Mouse (Mus musculus) forebrain, embryonic 14.5 days (tissue): ENCODE results near the gene Aspg. TPM values are rescaled to one million over a fixed set of nuclear protein-coding genes. Genes with fewer than 3 reads are reported as not detected.
A peak's percentile ranks its signal among the peaks of the same experiment; 100 is the strongest.

Source experiments
- ATAC-seq: fragments of 200-750 bp; cut with Nextera tagmentation; 2 replicates; pipeline ENCODE4 v1.8.0; 2017; ENCODE audit warnings: mild to moderate bottlenecking, moderate library complexity
- DNase-seq: peaks from one replicate; pipeline ENCODE4 v3.0.0-alpha.2; 2015; ENCODE audit warnings: low spot score
- H3K27ac ChIP-seq: fragments of 300-500 bp; sonication (generic); 2 replicates; pipeline ENCODE4 v1.5.1; 2014; ENCODE audit warnings: low read depth, mild to moderate bottlenecking, control low read depth, low read length, moderate library complexity
- H3K27me3 ChIP-seq: fragments of 300-500 bp; sonication (generic); replicated peaks from 2 replicates; pipeline ENCODE4 v1.6.1; 2014; ENCODE audit warnings: low read length, control low read depth, mixed read lengths; ENCODE audit not compliant: control insufficient read depth, insufficient read depth
- H3K36me3 ChIP-seq: fragments of 300-500 bp; sonication (generic); 2 replicates; pipeline ENCODE4 v1.6.1; 2014; ENCODE audit warnings: low read length, control low read depth; ENCODE audit not compliant: control insufficient read depth, insufficient read depth
- H3K4me1 ChIP-seq: fragments of 300-500 bp; sonication (generic); 2 replicates; pipeline ENCODE4 v1.6.1; 2014; ENCODE audit warnings: antibody characterized with exemption, low read length, control low read depth; ENCODE audit not compliant: control insufficient read depth, insufficient read depth
- H3K4me2 ChIP-seq: fragments of 300-500 bp; sonication (generic); 2 replicates; pipeline ENCODE4 v1.6.1; 2014; ENCODE audit warnings: mild to moderate bottlenecking, control low read depth, low read length
- H3K4me3 ChIP-seq: fragments of 300-500 bp; sonication (generic); 2 replicates; pipeline ENCODE4 v1.5.1; 2014; ENCODE audit warnings: low read depth, low read length, control low read depth
- H3K9ac ChIP-seq: fragments of 300-500 bp; sonication (generic); 2 replicates; pipeline ENCODE4 v1.6.1; 2014; ENCODE audit warnings: mild to moderate bottlenecking, low read length, control low read depth, moderate library complexity
- H3K9me3 ChIP-seq: fragments of 300-500 bp; sonication (generic); replicated peaks from 2 replicates; pipeline ENCODE4 v1.6.1; 2016; ENCODE audit warnings: low read length, control low read depth, mixed read lengths; ENCODE audit not compliant: control insufficient read depth
- WGBS: fragments of 180-500 bp; shearing (Covaris S2); extraction: QIAGEN DNeasy Blood & Tissue Kit; methylation state at CpG from one replicate; pipeline ENCODE4 v1.1.7; 2014; 5-methylcytosine and 5-hydroxymethylcytosine counted together
- polyA plus RNA-seq: library from polyadenylated mRNA; unstranded; fragments of >200 nt; fragmentation: Nextera tagmentation; extraction: Ambion mirVana; gene quantifications from 2 replicates; pipeline ENCODE4 v1.2.1, GENCODE M21; 2014

Gene Aspg
- polyA plus RNA-seq, 1 experiment from 2014 or later: 0.46 TPM

- no peaks in the 10 kb centered on the region for H3K9me3 ChIP-seq
- DNase-seq (no peak), ATAC-seq (no peak)
- H3K27me3 ChIP-seq: peaks cover 14% of the 10 kb centered on the region
- H3K4me1 ChIP-seq: peaks cover 2% of the 10 kb centered on the region; the same call in 1 of the 2 replicates
- no peak overlapping the region for H3K27ac ChIP-seq
- H3K4me3 ChIP-seq: no peak overlapping the region
- H3K4me2 ChIP-seq: no peak overlapping the region
- no peaks in the 10 kb centered on the region for H3K36me3 ChIP-seq
- WGBS: 69% methylated on average over 14 of the region's 14 CpGs
- H3K9ac ChIP-seq: no peak overlapping the region
Observed at GRCm38 (mm10) chr12:112126931-112127635, 20.6 kb downstream of the Aspg start.

DNA sequence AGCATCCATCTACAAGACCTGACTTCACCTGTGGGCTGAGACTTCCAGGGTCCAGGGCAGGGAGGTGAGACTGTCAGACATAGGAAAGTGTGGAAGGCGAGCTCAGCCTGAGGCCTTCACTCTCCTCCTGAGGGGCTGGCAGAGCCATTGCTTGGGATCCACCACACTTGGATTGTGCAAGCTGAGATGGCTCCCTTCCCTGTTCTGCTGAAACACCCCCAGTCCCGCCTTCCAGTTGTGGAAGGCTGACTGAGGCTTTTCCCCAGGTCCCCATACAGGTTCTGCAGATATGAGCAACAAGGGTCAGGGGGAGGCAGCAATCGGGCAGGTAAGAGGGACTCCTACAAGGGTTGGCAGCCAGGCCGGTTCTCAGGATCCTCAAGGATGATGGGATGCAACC, 22.0 kb downstream of the Aspg start:
- DNase-seq (no peak), ATAC-seq (no peak)
- Histone ChIP-seq H3K36me3 (no peaks in the 10 kb centered on the region), H3K4me1 (peaks cover 2% of the 10 kb centered on the region; the same call in 1 of the 2 replicates), H3K4me2 (no peak overlapping the region), H3K27ac (no peak overlapping the region), H3K4me3 (no peak overlapping the region), H3K9ac (no peak overlapping the region), H3K27me3 (peaks cover 18% of the 10 kb centered on the region), H3K9me3 (no peaks in the 10 kb centered on the region)
- whole genome bisulfite sequencing: 87% methylated on average over 4 of the region's 4 CpGs

DNA sequence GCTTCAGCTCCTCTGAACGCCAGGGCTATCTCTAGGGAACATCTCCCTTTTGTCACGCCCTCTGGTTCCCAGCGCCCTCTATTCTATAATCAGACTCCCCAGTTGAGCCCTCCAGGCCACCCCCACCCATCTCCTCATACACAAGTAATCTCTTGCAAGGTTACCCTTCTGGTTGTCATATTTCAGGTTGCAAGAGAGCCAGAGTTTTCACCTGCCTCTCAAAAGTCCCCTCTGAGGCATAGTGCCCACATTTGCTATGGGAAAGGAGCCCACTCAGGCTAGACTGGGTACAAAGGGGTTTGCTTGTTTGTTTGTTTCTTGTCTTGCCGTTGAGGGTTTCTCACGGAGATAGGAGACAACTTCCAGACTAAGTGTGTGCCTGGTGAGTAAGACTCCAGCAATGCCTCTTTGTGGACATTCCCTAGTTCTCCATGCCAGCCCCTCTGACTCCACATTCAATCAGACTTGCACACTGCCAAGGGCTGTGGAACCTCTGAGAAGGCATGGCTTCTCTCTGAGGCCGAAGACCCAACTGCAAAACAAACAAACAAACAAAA, 22.9 kb downstream of the Aspg start:
- ATAC-seq (no peak), DNase-seq (no peak)
- no peaks in the 10 kb centered on the region for H3K9me3 ChIP-seq
- H3K4me2 ChIP-seq: no peak overlapping the region
- H3K27ac ChIP-seq: no peak overlapping the region
- peaks cover 18% of the 10 kb centered on the region for H3K27me3 ChIP-seq
- H3K9ac ChIP-seq: no peak overlapping the region
- peaks cover 2% of the 10 kb centered on the region; the same call in 1 of the 2 replicates for H3K4me1 ChIP-seq
- H3K4me3 ChIP-seq: no peak overlapping the region
- WGBS: 73% methylated on average over 6 of the region's 6 CpGs
- H3K36me3 ChIP-seq: no peaks in the 10 kb centered on the region

GRCm38 (mm10) chr12:112130161-112130860, 23.8 kb downstream of the Aspg start:
- H3K9me3 ChIP-seq: no peaks in the 10 kb centered on the region
- DNase-seq (peak; percentile 56), ATAC-seq (peak; percentile 72)
- H3K36me3 ChIP-seq: no peaks in the 10 kb centered on the region
- peak overlapping the region; percentile 78 for H3K9ac ChIP-seq
- H3K4me3 ChIP-seq: peak overlapping the region; percentile 62
- peaks cover 2% of the 10 kb centered on the region; the same call in 1 of the 2 replicates for H3K4me1 ChIP-seq
- peak overlapping the region; percentile 96 for H3K4me2 ChIP-seq
- WGBS: under 1% methylated on average over 77 of the region's 79 CpGs
- H3K27me3 ChIP-seq: peaks cover 18% of the 10 kb centered on the region
- no peak overlapping the region for H3K27ac ChIP-seq

- Histone ChIP-seq H3K9me3 (no peaks in the 10 kb centered on the region), H3K4me3 (peak overlapping the region; percentile 62), H3K4me2 (peak overlapping the region; percentile 96), H3K9ac (peak overlapping the region; percentile 78), H3K36me3 (no peaks in the 10 kb centered on the region), H3K4me1 (peaks cover 2% of the 10 kb centered on the region; the same call in 1 of the 2 replicates), H3K27ac (no peak overlapping the region), H3K27me3 (peaks cover 18% of the 10 kb centered on the region)
- DNase-seq: no peak
- WGBS: 10% methylated on average over 32 of the region's 32 CpGs
- ATAC-seq: peak; percentile 30
Observed at GRCm38 (mm10) chr12:112130957-112131356, 24.5 kb downstream of the Aspg start.

- 0 out of 2 replicates have a peak, but pooled peaks cover 18% of the 10 kb centered on the region for H3K27me3 ChIP-seq
- DNase-seq (peak; percentile 80), ATAC-seq (no peak)
- no peak overlapping the region for H3K4me3 ChIP-seq
- no peaks in the 10 kb centered on the region for H3K9me3 ChIP-seq
- no peak overlapping the region for H3K9ac ChIP-seq
- no peak overlapping the region for H3K27ac ChIP-seq
- H3K4me2 ChIP-seq: no peak overlapping the region
- no peaks in the 10 kb centered on the region for H3K36me3 ChIP-seq
- WGBS: 6% methylated on average over 5 of the region's 5 CpGs
- H3K4me1 ChIP-seq: peaks cover 11% of the 10 kb centered on the region
Observed at GRCm38 (mm10) chr12:112140231-112140630, 33.8 kb downstream of the Aspg start.

DNA sequence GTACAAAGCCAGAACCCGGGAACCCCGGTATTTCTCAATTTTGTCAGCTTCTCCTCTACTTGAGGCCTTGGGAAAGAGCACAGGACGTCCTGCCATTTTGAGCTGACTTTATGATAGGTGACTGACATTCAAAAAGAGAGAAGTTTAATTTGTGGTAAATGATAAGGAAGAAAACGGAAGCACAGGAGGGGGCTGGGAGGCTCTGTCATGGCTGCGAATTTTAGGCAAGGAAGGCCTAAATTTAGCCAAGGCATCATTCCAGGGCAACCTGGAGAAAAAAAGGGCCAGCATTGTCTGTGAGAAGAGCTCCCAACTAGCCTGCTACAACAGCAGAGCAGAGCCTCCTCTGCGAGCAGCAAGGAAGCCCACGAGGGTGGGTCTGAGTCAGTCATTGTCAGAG, 34.3 kb downstream of the Aspg start:
- H3K9ac ChIP-seq: no peak overlapping the region
- ATAC-seq: no peak
- no peak for DNase-seq
- no peaks in the 10 kb centered on the region for H3K9me3 ChIP-seq
- peaks cover 15% of the 10 kb centered on the region for H3K4me1 ChIP-seq
- WGBS: 52% methylated on average over 7 of the region's 7 CpGs
- H3K36me3 ChIP-seq: no peaks in the 10 kb centered on the region
- H3K4me2 ChIP-seq: no peak overlapping the region
- 0 out of 2 replicates have a peak, but pooled peaks cover 18% of the 10 kb centered on the region for H3K27me3 ChIP-seq
- no peak overlapping the region for H3K27ac ChIP-seq
- no peak overlapping the region for H3K4me3 ChIP-seq

GRCm38 (mm10) chr12:112141300-112141699, 34.8 kb downstream of the Aspg start:
- peaks cover 15% of the 10 kb centered on the region for H3K4me1 ChIP-seq
- no peak overlapping the region for H3K9ac ChIP-seq
- no peaks in the 10 kb centered on the region for H3K36me3 ChIP-seq
- 9% methylated on average over 6 of the region's 6 CpGs for WGBS
- 0 out of 2 replicates have a peak, but pooled peaks cover 18% of the 10 kb centered on the region for H3K27me3 ChIP-seq
- peak; percentile 39 for DNase-seq
- H3K9me3 ChIP-seq: no peaks in the 10 kb centered on the region
- no peak overlapping the region for H3K4me3 ChIP-seq
- no peak overlapping the region for H3K4me2 ChIP-seq
- no peak overlapping the region for H3K27ac ChIP-seq
- ATAC-seq: no peak
